Mouse (Mus musculus): Measurements from ENCODE around the gene Vmn1r13.
"Not testable (repeated sequence)": the region's sequence is repeated elsewhere in the genome, so short reads cannot be mapped to it uniquely, and the experiment has no call there.

Gene Vmn1r13

DNA sequence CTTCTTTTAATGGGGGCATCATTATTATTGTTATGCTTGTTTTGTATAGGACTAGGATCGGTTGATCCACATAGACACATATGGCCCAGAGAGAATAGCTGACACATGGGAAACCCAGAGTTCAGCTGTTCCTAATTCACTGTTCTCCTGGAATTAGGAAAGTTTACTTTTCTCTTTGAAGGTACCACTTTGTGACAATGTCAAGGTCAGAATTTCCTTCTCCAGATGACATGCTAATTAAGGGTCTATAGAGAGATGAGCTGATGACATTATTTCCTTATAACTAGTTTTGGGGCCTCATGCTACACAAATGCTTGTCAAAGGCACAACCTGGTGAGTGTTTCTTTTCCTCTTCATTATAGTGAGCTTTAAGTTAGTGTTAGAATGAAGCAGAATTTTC lies at the start of gene Vmn1r13:
Gene Vmn1r13, plus strand, starts transcription at position 301 of the 400 bp plus-strand sequence.
- DNase-seq, result not testable (repeated sequence)

DNA sequence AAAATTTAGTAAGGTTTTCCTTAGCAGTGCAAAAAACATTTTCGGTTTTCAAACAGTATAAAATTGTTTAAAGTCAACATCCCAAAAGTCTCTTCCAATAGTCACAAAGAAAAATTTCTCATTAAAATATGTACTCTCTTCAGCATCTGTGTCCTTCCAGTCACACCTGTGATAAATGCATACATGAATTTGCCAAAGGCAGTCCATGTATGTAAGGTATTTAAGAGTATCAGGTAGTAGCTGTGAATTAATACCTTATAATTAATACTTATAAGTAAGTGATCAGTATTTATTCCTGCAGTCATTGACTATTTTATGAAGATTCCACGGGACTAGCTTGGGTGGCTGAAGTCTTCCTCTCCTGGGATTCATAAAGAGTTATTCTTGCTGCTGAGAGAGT lies 46.5 kb upstream of the Vmn1r13 start, which contains the start of gene Vmn1r12:
Gene Vmn1r12, plus strand, starts transcription at position 301 of the 400 bp plus-strand sequence.
- DNase-seq, result no peak

DNA sequence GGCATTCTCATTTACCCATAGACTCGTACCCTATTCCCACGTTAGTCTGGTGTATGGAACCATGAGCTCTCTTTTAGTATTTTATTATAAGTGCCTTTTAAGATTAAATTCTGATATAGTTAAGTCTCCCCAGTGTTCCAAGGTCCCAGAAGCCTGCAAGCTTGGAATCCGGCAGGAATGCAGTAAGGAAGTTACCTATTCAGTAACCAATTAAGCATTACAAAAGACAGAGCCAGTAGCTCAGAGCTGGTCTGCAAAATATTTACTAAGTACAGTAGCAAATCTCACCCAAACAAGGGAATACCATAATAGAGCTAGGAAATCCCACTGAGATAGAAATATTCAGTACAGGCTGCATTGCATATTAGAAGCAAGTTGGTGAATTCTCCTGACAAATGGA lies 13.1 kb upstream of the Vmn1r13 start:
- not testable (repeated sequence) for DNase-seq

GRCm38 (mm10) chr6:57231386-57231785 lies 28.3 kb downstream of the Vmn1r13 start, which contains the start of gene Vmn1r14:
TSS of gene Vmn1r14 (plus strand) at chr6:57231686.
- DNase-seq, result no peak

GRCm38 (mm10) chr6:57257652-57258051 lies 54.6 kb downstream of the Vmn1r13 start, which contains the start of gene Vmn1r15:
TSS of gene Vmn1r15 (plus strand) at chr6:57257952.
- no peak for DNase-seq

GRCm38 (mm10) chr6:57260990-57261389 lies 57.9 kb downstream of the Vmn1r13 start:
- no peak for DNase-seq

All from thymus, adult 18-20 months (tissue).